Mouse (Mus musculus) stomach, postnatal 0 days (tissue): Measurements from ENCODE around the gene Plekha7.

Source experiments
- CTCF ChIP-seq: IDR thresholded peaks from 2 replicates; pipeline ENCODE4 v1.5.1; 2016; ENCODE audit warnings: antibody characterized with exemption, low read depth, mild to moderate bottlenecking, moderate library complexity
- EP300 ChIP-seq: optimal IDR thresholded peaks from 2 replicates; pipeline ENCODE3; 2016; ENCODE audit warnings: antibody characterized with exemption

GRCm38 (mm10) chr7:116242810-116243209, 65.4 kb downstream of the Plekha7 start:
- no peak for TF ChIP-seq CTCF
- no peak for TF ChIP-seq EP300
